Mouse (Mus musculus) kidney, adult 11 months (tissue): ENCODE data around the gene Nudt9.

Experiments used
- DNase-seq: peaks from one replicate; pipeline ENCODE4 v3.0.0; 2022

Nudt9 gene

DNA sequence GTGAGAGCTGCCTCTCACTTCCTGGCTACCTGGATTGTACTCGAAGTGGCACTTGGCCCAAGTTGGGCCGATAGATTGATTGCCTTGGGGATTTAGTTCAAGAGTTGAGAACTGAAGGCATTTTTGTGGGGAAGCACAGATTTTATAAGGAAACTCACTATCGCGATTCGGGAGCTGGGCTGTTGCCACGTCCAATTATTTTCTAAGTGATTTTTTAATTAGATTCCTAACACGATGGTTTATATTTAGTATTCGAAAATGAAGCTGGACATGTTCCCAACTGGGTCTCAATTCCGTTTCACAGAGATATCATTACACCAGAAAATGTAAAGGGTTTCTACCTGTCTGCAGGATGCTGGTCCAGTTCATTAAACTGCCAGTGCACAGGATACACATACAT lies 39.3 kb downstream of the Nudt9 start:
- DNase-seq, result no peak

DNA sequence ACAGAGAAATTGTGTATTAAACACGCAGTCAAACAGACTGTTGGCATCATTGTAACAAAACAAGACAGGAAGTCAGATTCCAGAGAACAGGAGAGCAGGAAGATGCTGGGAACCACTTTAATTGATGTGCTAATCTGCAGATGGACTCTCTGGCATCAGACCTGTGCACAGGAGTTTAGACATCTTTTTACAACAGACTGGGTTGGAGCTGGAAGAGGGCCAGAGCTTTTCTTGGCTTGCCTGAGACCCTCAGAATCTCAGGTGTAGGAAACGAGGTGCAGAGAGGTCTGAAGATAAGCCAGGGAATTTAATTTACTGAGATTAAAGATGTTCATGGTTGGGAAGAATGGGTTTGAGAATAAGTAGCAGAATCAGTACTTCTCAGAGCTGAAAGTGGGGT lies 43.6 kb downstream of the Nudt9 start:
- no peak for DNase-seq

DNA sequence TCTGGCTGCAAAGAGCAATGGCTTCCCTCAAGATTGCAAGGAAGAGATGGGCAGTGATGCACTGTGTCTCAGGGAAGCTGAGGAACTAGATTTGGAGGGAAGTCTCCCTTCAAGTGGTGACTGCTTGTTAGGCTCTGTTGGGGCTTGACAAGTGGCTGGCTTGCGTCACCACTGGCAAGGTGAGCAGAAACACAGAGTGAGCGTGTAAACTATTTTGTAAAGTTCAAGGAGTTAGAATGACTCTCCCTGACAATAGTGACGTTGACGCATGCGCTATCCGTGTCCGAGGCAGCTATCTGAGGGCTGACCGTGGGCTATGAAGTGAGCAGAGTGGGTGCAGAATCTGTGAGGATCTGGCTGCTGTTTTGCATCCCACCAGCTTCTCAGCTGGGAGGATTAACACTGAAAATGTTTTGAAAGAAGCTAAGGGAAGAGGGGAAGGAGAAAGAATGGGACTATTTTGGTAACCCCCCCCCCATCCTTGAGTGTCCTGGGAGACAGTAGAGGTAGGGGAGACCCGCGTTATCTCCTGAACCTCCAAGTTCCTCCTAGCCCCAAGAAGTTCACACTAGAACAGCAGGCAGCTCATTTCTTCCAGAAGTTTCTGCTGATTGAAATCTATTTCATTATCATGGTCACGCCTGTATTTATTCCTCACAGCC lies 49.4 kb downstream of the Nudt9 start:
- no peak for DNase-seq

DNA sequence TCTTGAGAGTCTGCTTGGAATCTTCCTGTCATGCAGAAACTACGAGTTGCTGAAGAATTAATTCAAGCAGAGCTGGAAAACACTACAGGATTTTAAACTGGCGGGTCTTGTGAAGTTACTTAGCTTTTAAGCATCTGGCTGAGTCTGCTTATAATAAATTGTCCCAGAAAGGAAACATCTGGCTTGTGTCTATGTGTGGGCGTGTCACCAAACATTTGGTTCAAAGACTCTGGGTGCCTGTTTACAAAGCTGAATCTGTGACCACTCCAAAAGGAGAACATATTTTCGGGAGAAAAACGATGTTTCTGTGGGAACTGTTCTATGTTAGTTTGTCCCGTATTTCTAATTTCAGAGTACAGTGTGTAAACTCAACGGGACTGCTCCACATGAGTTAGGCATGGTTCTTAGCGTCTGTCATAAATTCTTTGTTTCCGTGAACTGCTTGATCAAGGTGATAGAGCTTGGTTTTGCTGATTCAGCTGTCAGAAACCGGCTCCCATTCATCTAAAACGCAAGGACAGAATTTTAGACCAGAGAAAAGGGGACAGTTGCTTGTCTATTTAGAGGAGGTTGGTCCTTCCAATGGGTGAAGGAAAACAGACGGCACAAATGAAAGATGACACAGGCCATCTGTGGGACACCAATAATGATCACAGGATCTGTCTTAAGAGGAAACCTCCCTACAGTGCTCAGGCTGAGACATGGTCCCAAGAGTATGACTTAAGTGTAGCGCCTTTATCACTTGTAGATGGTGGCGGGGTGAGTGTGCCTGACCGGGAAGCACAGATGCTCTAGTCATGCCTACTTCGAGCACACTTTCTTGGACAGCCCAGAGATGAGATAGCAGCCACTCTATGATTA lies 50.2 kb downstream of the Nudt9 start:
- peak; percentile 23 for DNase-seq

DNA sequence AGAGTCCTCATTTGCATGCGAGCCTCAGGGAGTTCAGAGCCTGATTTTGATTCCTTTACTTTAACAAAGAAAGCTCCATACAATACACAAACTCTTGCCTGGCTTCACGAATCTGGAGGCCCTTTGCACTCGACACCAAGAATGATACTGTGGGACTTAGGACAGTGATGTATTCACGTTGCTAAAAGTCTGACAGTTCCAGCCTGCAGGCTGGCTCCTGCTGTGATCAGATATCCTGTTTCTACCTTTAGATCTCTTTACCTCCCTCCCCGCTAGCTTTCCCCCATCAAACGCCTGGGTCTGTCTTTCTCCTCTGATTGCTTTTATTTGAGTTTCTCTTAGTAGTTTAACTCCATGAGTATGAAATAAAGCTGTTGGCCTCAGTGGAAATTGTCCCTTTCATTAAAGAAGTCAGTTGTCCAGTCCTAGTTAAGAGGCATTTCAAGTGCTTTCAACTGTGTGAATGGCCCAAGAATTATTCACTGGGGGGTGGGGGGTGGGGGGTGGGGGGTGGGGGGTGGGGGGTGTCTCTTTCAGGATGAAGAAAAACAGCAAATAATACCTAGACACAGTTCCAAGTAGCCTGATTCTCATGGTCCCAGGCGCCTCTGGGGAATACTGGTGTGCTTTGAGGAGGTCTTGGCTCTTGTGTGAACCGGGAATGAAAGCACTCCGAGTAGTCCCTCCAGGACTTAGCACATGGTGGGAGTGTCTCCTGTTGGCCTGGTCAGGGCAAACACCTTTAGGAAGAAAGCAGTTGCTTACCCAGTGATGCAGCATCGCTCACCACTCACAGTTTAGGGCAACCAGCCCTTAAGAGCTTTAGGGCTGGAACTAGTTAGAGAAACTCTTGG lies 55.8 kb downstream of the Nudt9 start:
- no peak for DNase-seq

DNA sequence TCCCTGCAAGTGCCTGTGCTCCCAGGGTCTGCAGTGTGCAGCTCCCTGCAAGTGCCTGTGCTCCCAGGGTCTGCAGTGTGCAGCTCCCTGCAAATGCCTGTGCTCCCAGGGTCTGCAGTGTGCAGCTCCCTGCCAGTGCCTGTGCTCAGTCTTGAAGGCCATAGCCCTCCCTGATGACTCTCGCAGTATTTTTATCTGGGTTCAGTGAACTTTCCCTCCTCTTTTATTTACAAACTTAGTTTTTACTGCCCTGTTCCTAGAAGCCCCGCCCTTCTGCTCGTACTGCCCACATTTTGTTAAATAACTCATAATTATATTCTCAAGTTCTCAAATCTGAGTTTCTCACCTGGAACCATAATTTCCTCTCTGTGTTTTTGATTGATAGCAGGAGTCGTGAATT lies 57.1 kb downstream of the Nudt9 start:
- DNase-seq, result no peak

DNA sequence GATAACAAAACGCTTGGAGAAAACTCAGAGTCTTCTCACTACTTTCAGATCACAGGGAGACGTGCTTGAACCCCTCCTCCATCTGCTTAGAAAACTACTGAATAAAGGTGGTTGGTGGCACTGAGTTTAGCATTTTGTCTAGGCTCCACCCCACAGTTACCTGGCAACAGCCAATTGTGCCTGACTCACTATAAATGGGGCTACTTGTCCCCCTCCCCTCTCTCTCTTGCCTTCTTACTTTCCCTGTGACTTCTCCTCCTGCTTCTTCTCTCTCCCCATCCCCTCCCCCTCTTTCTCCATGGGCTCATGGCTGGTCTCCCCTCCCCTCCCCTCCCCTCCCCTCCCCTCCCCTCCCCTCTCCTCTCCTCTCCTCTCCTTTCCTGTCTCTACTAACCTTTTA lies 58.0 kb downstream of the Nudt9 start:
- DNase-seq, result no peak

DNA sequence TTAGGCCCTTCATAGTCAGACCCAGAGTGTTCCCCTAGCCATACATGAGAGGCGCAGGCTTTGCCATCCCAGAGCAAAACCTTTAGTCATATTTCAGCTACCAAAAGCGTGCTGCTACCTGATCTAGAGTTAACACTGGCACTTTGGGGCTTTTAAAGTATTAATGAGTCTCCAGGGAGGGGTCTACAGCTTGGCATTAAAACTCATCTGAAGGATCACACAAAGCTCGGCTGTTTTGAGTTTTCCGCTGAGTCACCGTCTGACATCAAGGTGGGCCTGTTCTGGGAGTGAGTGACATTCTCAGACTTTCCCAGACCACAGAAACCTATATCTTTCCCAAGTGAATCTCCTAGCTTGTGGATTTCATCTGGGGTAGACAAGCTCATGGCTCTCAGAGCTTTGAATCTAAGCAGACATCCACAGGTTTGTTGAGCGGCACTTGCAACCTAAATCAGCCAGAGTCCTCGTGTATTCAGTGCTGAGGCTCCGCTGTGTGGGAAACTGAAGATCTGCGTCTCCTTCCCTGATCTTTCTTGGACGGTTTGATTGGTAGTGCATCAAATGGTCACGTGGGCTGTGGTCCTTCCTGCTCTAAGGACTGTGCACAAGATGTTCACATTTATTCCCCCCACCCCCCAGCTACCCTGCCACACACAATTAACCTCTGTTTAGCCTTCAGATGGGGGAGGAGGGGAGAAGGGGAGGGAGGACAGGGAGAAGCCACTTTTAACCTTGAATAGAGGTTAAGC lies 62.2 kb downstream of the Nudt9 start:
- DNase-seq, result no peak

DNA sequence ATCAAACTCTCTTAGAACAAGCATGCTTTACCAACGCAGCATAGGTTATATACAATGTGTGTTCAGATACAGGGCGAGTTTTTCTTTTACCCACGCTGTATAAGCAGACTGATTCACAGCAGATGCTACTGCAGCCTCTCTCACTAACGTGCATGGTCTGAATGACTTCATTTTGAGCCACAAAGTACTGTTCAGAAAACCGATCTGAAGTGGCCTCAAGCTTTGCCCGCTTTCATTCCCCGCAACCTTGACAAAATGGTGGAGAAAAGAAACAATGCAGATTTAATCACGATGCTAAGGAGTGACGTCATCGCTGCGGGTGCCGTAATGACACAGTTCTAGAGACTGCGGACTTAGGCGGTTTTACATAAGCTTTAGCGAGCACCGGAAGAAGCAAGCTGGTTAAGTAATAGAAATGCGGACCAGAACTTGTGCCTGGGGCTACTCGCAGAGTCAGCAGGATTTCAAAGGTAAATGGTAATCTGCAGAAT lies 62.8 kb downstream of the Nudt9 start:
- DNase-seq, result no peak

DNA sequence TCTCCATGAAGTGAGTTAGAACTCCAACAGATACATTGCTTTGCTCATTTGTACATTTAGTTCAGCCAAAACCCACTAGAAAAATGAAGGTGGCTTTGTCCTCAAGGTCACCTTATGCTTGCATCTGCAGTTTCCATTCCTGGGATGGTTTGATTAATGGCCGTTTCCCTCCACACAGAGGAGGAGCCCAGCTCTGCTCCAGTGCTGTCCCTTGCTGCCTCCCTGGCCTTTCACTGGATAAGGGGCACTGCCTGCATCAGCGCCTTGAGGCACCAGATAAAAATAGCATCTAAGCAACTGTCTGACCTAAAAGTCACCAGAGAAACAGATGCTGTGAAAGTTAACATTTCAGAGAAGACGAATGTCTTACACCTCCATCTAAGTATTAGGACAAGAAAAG lies 63.4 kb downstream of the Nudt9 start:
- DNase-seq, result no peak

DNA sequence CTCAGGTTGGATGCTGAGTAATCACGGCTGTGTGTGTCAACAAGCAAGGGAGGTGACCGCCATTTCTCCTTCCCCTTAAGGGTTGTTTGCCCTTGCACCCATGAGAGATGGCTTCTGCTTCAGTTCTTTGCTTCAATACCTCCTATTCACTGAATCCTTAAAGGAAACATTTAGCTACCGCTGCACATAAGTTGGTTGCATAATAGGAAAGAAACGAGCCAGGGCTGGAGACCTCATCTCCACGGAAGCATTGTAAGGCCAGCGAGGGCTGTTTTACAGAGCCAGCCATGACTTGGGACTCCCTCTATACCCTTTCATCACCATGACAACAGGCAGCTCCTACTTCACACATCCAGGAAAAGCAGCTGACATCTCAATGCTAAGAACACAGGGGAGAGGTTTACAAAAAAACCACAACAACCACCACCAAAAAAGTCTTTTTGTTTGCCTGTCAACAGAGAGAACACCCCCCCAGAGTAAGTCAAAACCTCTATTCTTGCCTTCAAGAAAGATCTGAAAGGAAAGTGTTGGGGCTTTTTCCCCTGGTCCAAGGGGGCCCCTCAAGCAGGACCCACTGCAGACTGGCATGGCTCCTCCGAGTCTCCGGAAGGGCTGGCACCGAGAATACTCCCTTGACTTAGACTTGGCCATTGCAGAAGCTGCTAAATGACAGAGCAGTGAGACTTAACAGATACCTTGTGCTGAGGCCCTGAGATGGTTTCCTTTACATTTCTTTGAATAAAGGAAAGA lies 64.2 kb downstream of the Nudt9 start:
- DNase-seq, result no peak

DNA sequence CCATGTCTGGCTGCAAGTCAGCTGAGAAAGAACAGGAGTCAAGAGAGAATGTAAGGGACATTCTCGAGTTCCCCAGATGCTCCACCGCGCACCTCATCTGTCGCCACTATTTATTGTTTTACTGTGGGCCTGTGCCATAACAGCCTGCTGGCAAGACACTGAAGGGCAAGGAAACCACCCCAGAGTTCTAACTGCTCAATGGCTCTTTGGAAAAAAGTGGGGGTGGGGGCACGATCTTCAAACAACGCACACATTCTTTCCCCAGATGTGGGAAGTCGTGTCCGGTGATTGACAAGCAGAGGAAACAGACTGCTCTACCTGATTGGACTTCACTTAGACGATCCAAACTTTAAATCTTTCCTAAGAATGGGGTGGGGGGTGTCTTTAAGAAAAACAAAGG lies 65.9 kb downstream of the Nudt9 start:
- no peak for DNase-seq

DNA sequence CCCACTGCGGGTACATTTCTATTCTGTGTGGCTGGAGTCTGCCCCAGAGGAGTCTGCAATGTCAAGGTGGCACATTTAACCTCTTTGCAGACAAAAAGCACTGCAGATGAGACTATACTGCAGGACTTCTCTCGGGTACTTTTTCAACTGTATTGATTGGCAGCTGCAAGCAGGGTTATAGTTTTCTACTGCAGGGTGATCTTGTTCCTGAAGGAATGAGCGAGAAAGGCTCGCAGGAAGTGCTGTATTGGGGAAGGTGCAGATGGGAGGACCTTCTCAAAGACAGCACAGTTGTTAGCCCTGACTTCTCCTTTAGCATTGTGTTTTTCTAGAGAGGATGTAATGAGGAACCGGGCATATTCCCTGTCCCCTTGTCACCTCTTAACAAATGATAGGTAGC lies 66.4 kb downstream of the Nudt9 start:
- no peak for DNase-seq

DNA sequence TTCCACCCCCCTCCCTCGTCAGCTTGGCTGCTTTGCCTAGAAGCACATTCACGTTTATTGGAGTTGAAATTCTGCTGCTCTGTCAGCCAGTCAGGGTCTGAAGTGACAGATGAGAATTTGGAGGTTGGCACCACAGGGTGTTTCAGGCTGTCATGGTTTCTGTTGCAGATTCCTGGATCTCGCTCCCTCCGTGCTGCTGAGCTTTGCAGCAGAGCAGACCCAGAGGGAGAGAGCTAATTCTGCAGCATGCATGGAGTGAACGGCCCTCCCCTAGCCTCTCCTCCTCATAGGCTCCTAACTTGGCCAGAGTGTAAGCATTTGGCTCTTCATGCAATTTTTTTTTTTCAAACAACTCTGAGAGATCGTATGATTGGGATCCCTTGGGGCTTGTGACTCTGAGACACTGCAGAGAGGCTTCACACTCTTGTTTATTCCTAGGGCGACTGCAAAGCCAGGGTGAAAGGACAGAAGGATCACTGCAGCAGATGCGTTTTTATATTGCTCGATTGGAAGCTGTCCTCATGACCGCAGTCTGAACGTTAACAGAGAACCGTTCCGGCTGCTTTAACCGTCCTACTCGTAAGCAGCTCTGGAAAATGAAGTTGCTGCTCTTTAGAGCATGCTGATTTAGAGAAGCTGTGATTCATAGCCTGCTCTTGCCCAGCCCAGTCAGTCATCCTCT lies 67.5 kb downstream of the Nudt9 start, which contains the start of gene Sparcl1:
Gene Sparcl1, minus strand, starts transcription at position 243 of the 682 bp plus-strand sequence.
- peak; percentile 19 for DNase-seq
